Mouse (Mus musculus) macrophage (primary cell): ENCODE measurements around the gene Klrb1. TPM values are rescaled to one million over a fixed set of nuclear protein-coding genes. Genes with fewer than 3 reads are reported as not detected.
"Not testable (repeated sequence)": the region's sequence is repeated elsewhere in the genome, so short reads cannot be mapped to it uniquely, and the experiment has no call there.

Experiments used
- H3K27ac ChIP-seq: fragments of 350-480 bp; formaldehyde crosslinking; 2 replicates; pipeline ENCODE4 v1.9.0; 2021
- H3K36me3 ChIP-seq: fragments of 350-480 bp; formaldehyde crosslinking; 2 replicates; pipeline ENCODE4 v1.9.0; 2021; ENCODE audit errors: inconsistent target
- H3K4me3 ChIP-seq: fragments of 350-480 bp; formaldehyde crosslinking; 2 replicates; pipeline ENCODE4 v1.9.0; 2021; ENCODE audit errors: inconsistent target
- H3K79me2 ChIP-seq: fragments of 350-480 bp; formaldehyde crosslinking; 2 replicates; pipeline ENCODE4 v1.9.0; 2021; ENCODE audit errors: inconsistent target
- WGBS: methylation state at CpG from one replicate; pipeline ENCODE4 v1.1.7; 2026; ENCODE audit warnings: inconsistent platforms; ENCODE audit not compliant: missing documents; 5-methylcytosine and 5-hydroxymethylcytosine counted together
- polyA plus RNA-seq: library from polyadenylated mRNA; stranded (reverse); fragments of 250-400 nt; gene quantifications from 3 replicates; pipeline ENCODE4 v1.2.4, GENCODE M21; 2018; ENCODE audit warnings: inconsistent platforms
- total RNA-seq, 78 experiments: library from RNA; depleted of rRNA; stranded (reverse); fragments of 250-400 nt; gene quantifications; 1 replicate in 9 of 78; 2 replicates in 24 of 78; 3 replicates in 43 of 78; 4 replicates in 2 of 78; pipeline ENCODE4 v1.2.4; 2018; ENCODE audit warnings: inconsistent platforms in 56 of 78

Gene Klrb1
- total RNA-seq (2018; cell fraction: chromatin; rRNA removed): not detected
- not detected for total RNA-seq (2018; cell fraction: cytosol; rRNA removed)
- not detected for total RNA-seq (2018; cell fraction: nucleus; rRNA removed)
- not detected in 3 replicates for polyA plus RNA-seq

GRCm38 (mm10) chr6:128722959-128723358 is at the start of gene Klrb1:
Klrb1 (minus strand) TSS chr6:128723059.
- Histone ChIP-seq H3K27ac (no peak within 1 kb of the TSS), H3K79me2 (no peaks in the 10 kb centered on the region), H3K4me3 (no peak within 1 kb of the TSS), H3K36me3 (no peaks in the 10 kb centered on the region)
- 87% methylated on average over 4 of the region's 4 CpGs for WGBS

GRCm38 (mm10) chr6:128769481-128770253 is 46.8 kb upstream of the Klrb1 start:
- Histone ChIP-seq H3K27ac (no peak overlapping the region), H3K79me2 (no peaks in the 10 kb centered on the region), H3K36me3 (no peaks in the 10 kb centered on the region), H3K4me3 (no peak overlapping the region)
- 92% methylated on average over 10 of the region's 10 CpGs for WGBS

- Histone ChIP-seq H3K36me3 (no peaks in the 10 kb centered on the region), H3K27ac (no peak overlapping the region), H3K4me3 (no peak overlapping the region), H3K79me2 (no peaks in the 10 kb centered on the region)
- WGBS: 88% methylated on average over 4 of the region's 4 CpGs
Measured at GRCm38 (mm10) chr6:128768047-128768446, 45.2 kb upstream of the Klrb1 start.

- not testable (repeated sequence) for H3K4me3 ChIP-seq, H3K36me3 ChIP-seq, H3K79me2 ChIP-seq, H3K27ac ChIP-seq
- WGBS: 70% methylated on average over 6 of the region's 6 CpGs
Measured at GRCm38 (mm10) chr6:128766486-128767254, 43.8 kb upstream of the Klrb1 start.

GRCm38 (mm10) chr6:128765211-128765610 is 42.4 kb upstream of the Klrb1 start:
- no peaks in the 10 kb centered on the region for H3K79me2 ChIP-seq
- no peak overlapping the region for H3K4me3 ChIP-seq
- no peaks in the 10 kb centered on the region for H3K36me3 ChIP-seq
- 100% methylated on average over 1 of the region's 1 CpGs for WGBS
- H3K27ac ChIP-seq: no peak overlapping the region

- Histone ChIP-seq H3K79me2 (no peaks in the 10 kb centered on the region), H3K27ac (no peak overlapping the region), H3K36me3 (no peaks in the 10 kb centered on the region), H3K4me3 (peak overlapping the region; percentile 43)
- WGBS: 12% methylated on average over 3 of the region's 5 CpGs
Measured at GRCm38 (mm10) chr6:128764598-128764997, 41.7 kb upstream of the Klrb1 start.

- Histone ChIP-seq H3K79me2 (no peaks in the 10 kb centered on the region), H3K27ac (no peak overlapping the region), H3K4me3 (peak overlapping the region; percentile 43), H3K36me3 (no peaks in the 10 kb centered on the region)
- WGBS: 3% methylated on average over 30 of the region's 30 CpGs
Measured at GRCm38 (mm10) chr6:128763736-128764523, 41.1 kb upstream of the Klrb1 start.

- not testable (repeated sequence) for H3K27ac ChIP-seq, H3K36me3 ChIP-seq, H3K4me3 ChIP-seq, H3K79me2 ChIP-seq
- 87% methylated on average over 7 of the region's 10 CpGs for WGBS
Measured at GRCm38 (mm10) chr6:128762892-128763670, 40.2 kb upstream of the Klrb1 start.

GRCm38 (mm10) chr6:128761144-128761540 is 38.3 kb upstream of the Klrb1 start:
- WGBS: 65% methylated on average over 5 of the region's 5 CpGs
- Histone ChIP-seq H3K36me3 (no peaks in the 10 kb centered on the region), H3K79me2 (no peaks in the 10 kb centered on the region), H3K27ac (no peak overlapping the region), H3K4me3 (peak overlapping the region; percentile 90)

GRCm38 (mm10) chr6:128760416-128761143 is 37.7 kb upstream of the Klrb1 start:
- Histone ChIP-seq H3K4me3 (peak overlapping the region; percentile 90), H3K27ac (peak overlapping the region; percentile 52)
- WGBS: 0% methylated on average over 34 of the region's 44 CpGs
- not testable (repeated sequence) for H3K36me3 ChIP-seq, H3K79me2 ChIP-seq

GRCm38 (mm10) chr6:128760016-128760415 is 37.2 kb upstream of the Klrb1 start:
- 1% methylated on average over 19 of the region's 22 CpGs for WGBS
- not testable (repeated sequence) for H3K79me2 ChIP-seq, H3K36me3 ChIP-seq
- H3K27ac ChIP-seq: peak overlapping the region; percentile 52
- H3K4me3 ChIP-seq: peak overlapping the region; percentile 90

- H3K79me2 ChIP-seq: no peaks in the 10 kb centered on the region
- 100% methylated on average over 5 of the region's 5 CpGs for WGBS
- no peak overlapping the region for H3K4me3 ChIP-seq
- H3K36me3 ChIP-seq: no peaks in the 10 kb centered on the region
- H3K27ac ChIP-seq: no peak overlapping the region
Measured at GRCm38 (mm10) chr6:128759221-128759950, 36.5 kb upstream of the Klrb1 start.

GRCm38 (mm10) chr6:128755402-128755763 is 32.5 kb upstream of the Klrb1 start:
- WGBS: 83% methylated on average over 4 of the region's 4 CpGs

More at GRCm38 (mm10) chr6:128755402-128755763, 32.5 kb upstream of the Klrb1 start:
- not testable (repeated sequence) for H3K27ac ChIP-seq, H3K36me3 ChIP-seq, H3K79me2 ChIP-seq, H3K4me3 ChIP-seq
